Mouse (Mus musculus) liver, embryonic 15.5 days (tissue): ENCODE measurements around the gene Hacd4. TPM values are rescaled to one million over a fixed set of nuclear protein-coding genes. Genes with fewer than 3 reads are reported as not detected.

Experiments
- ATAC-seq: fragments of 200-750 bp; cut with Nextera tagmentation; 2 replicates; pipeline ENCODE4 v1.8.0; 2017; ENCODE audit warnings: moderate number of reproducible peaks, mild to moderate bottlenecking, moderate library complexity; ENCODE audit not compliant: insufficient read depth
- H3K27ac ChIP-seq: fragments of 300-500 bp; sonication (generic); replicated peaks from 2 replicates; pipeline ENCODE4 v1.5.1; 2015; ENCODE audit warnings: mild to moderate bottlenecking, inconsistent platforms
- H3K27me3 ChIP-seq: fragments of 300-500 bp; sonication (generic); 2 replicates; pipeline ENCODE4 v1.6.1; 2015; ENCODE audit warnings: mild to moderate bottlenecking, inconsistent platforms
- H3K36me3 ChIP-seq: fragments of 300-500 bp; sonication (generic); replicated peaks from 2 replicates; pipeline ENCODE4 v1.6.1; 2015; ENCODE audit warnings: moderate library complexity, mild to moderate bottlenecking, inconsistent platforms
- H3K4me1 ChIP-seq: fragments of 300-500 bp; sonication (generic); replicated peaks from 2 replicates; pipeline ENCODE4 v1.6.1; 2015; ENCODE audit warnings: inconsistent platforms
- H3K4me2 ChIP-seq: fragments of 300-500 bp; sonication (generic); 2 replicates; pipeline ENCODE4 v1.6.1; 2015; ENCODE audit warnings: moderate library complexity, mild to moderate bottlenecking, inconsistent platforms
- H3K4me3 ChIP-seq: fragments of 300-500 bp; sonication (generic); replicated peaks from 2 replicates; pipeline ENCODE4 v1.5.1; 2015; ENCODE audit warnings: mild to moderate bottlenecking, inconsistent platforms
- H3K9ac ChIP-seq: fragments of 300-500 bp; sonication (generic); 2 replicates; pipeline ENCODE4 v1.6.1; 2015; ENCODE audit warnings: moderate library complexity, mild to moderate bottlenecking, inconsistent platforms
- H3K9me3 ChIP-seq: fragments of 300-500 bp; sonication (generic); replicated peaks from 2 replicates; pipeline ENCODE4 v1.6.1; 2016; ENCODE audit warnings: inconsistent platforms
- WGBS: fragments of 180-500 bp; shearing (Covaris S2); methylation state at CpG from one replicate; pipeline ENCODE4 v1.1.7; 2015; ENCODE audit warnings: mixed read lengths; ENCODE audit not compliant: insufficient replicate concordance; 5-methylcytosine and 5-hydroxymethylcytosine counted together
- polyA plus RNA-seq: library from polyadenylated mRNA; unstranded; fragments of >200 nt; fragmentation: Nextera tagmentation; extraction: Ambion mirVana; gene quantifications from 2 replicates; pipeline ENCODE4 v1.2.1, GENCODE M21; 2015

Gene Hacd4
- polyA plus RNA-seq, 1 experiment from 2014 or later, result 6.3 TPM

DNA sequence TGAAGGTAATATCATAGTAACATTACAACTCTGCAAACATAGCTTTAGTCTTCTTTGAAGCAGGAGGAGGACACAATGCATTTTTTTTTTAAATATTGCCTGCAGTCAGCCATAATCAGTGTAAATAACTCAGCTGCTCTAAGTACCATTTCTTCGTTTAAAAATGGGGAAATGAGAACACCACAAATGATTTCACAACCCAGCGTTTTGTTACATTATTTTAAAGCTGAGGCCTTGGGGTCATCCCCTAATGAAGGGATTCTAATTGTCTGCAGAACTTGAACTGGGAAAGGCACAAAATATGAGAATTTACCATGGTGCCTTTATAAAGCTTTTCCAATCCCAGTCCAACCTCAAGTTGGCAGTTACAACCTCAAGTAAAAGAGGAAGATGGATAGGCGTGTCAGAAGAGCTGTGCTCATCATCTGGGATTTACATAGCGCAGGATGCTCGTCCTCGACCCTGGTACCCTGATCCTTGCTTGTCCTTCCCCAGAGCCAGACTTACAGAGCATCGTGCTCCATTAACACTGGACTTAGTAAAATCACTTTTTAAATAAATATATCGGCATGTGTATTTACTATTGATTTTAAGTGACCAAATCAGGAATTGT is 6.2 kb downstream of the Hacd4 start:
- Histone ChIP-seq H3K4me2 (no peak overlapping the region), H3K36me3 (no peaks in the 10 kb centered on the region), H3K27me3 (no peaks in the 10 kb centered on the region), H3K4me1 (no peaks in the 10 kb centered on the region), H3K27ac (no peak overlapping the region), H3K9ac (no peak overlapping the region), H3K4me3 (no peak overlapping the region), H3K9me3 (no peaks in the 10 kb centered on the region)
- 51% methylated on average over 8 of the region's 8 CpGs for WGBS
- ATAC-seq, result no peak

DNA sequence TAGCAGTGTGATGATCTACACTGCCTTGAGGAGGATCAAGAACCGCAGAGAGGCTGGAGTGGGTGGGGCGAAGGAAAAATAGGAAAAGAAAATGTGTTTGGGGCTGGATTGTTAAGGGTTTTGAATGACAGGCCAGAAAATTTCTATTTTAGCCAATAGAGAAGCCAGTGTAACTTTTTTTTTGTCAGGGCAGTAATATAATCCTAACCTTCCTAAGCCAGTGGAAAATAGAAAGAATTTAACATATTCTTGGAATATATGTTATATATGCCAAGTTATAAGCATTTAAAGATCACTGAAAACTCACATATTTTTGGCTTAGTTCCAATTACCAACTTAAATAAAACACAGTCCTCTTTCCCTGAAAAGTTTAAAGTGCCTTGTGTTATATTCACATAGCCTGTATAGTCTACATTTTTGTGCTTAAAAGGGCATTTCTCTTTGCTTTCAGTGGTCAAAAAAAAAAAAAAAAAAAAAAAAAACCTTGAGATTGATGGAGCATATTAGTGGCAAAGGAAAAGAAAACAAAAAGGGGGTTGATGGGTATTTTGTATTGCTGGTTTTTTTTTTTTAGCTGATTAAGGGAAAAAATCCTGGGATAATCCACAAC is 11.0 kb downstream of the Hacd4 start:
- Histone ChIP-seq H3K27me3 (no peaks in the 10 kb centered on the region), H3K36me3 (no peaks in the 10 kb centered on the region), H3K4me2 (no peak overlapping the region), H3K9me3 (no peaks in the 10 kb centered on the region), H3K27ac (no peak overlapping the region), H3K9ac (no peak overlapping the region), H3K4me1 (no peaks in the 10 kb centered on the region), H3K4me3 (no peak overlapping the region)
- no peak for ATAC-seq
- 79% methylated on average over 2 of the region's 2 CpGs for WGBS

DNA sequence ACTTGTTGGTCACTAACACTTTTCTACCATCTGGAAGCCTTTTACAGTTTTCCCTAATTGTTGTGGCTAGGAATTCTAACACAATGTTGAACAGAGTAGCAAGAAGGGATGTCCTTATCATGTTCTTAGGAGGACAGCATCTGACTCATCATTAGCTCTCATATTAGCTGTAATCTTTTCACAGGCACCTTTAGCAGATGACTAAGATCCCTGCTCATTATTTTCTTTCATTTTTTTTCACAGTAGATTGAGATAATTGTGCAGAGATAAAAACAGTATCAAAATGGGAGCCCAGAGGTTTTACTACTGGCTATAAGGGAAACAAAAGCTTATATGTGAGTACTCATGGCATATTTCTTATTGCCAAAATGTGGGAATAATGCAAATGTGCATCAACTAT is 14.2 kb downstream of the Hacd4 start:
- ATAC-seq, result no peak
- no peak overlapping the region for H3K27ac ChIP-seq
- no peaks in the 10 kb centered on the region for H3K27me3 ChIP-seq
- H3K9me3 ChIP-seq, result no peaks in the 10 kb centered on the region
- no peaks in the 10 kb centered on the region for H3K36me3 ChIP-seq
- H3K4me3 ChIP-seq, result no peak overlapping the region
- no peak overlapping the region for H3K9ac ChIP-seq
- no peak overlapping the region for H3K4me2 ChIP-seq
- no peaks in the 10 kb centered on the region for H3K4me1 ChIP-seq

DNA sequence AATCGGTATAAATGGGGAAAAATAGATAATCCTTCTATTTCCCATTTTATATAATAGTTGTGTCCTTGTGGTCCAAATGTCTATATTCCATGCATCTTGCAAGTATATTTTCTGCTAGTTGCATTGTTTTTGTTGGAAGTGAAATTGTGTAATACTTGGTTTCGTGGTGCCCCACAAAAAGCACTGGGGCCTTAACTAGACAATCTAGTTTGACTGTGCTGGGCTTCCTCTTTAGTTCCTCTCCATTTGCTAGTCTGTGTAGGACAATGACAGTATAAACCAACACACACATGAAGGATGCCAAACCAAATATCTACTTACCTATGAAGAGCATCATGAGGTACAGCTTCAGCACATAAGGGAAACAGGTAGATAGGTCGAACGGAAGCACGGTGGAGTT is 19.4 kb downstream of the Hacd4 start:
- no peaks in the 10 kb centered on the region for H3K4me1 ChIP-seq

DNA sequence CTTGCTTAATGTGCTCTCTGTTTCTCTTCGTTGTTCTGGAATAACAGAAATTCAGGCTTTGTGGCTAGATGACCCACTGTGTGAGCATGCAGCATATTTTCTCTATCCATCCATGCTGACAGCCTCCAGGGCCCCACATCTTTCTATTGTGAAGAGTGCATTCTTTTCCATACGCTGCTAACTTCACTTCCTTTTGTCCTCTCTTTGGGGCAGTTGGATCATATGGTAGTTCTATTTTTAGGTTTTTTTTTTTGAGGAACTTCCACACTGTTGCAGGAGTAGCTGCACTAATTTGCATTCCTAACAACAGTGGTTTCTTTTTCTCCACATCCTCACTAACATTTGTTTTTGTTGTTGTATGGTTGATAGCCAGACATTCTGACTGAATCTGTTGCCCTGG is 23.7 kb downstream of the Hacd4 start:
- ATAC-seq, result no peak

More for the DNA sequence above, 19.4 kb downstream of the Hacd4 start:
- Histone ChIP-seq H3K27ac (no peak overlapping the region), H3K36me3 (no peaks in the 10 kb centered on the region), H3K9me3 (no peaks in the 10 kb centered on the region), H3K4me2 (no peak overlapping the region), H3K9ac (no peak overlapping the region), H3K4me3 (no peak overlapping the region), H3K27me3 (no peaks in the 10 kb centered on the region)
- 77% methylated on average over 5 of the region's 5 CpGs for WGBS
- no peak for ATAC-seq

DNA sequence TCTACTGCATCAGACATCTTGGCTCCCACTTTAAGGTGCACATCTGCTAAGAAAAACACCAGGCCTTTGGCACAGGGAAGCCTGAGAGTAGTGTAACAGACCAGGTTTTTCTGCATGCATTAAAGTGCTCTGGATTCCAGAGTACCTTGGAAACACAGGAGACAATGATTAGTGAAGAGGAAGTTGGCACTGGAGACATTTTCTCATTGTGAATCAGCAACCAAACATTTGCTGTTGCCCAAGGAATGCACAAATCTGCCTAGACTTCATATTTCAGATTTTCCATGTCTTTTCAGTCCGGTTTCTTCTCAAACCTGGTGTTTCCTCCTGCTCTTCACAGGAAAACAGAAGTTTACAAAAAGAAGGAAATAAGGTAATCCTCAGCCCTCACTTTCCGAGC is 26.4 kb downstream of the Hacd4 start:
- Histone ChIP-seq H3K36me3 (peaks cover 3% of the 10 kb centered on the region; the same call in 1 of the 2 replicates), H3K4me1 (no peaks in the 10 kb centered on the region), H3K9ac (no peak overlapping the region), H3K4me2 (no peak overlapping the region), H3K27me3 (no peaks in the 10 kb centered on the region), H3K27ac (no peak overlapping the region), H3K4me3 (no peak overlapping the region), H3K9me3 (no peaks in the 10 kb centered on the region)
- 51% methylated on average over 2 of the region's 2 CpGs for WGBS
- no peak for ATAC-seq

More for the DNA sequence above, 23.7 kb downstream of the Hacd4 start:
- 31% methylated on average over 2 of the region's 2 CpGs for whole genome bisulfite sequencing
- Histone ChIP-seq H3K9ac (no peak overlapping the region), H3K4me1 (no peaks in the 10 kb centered on the region), H3K9me3 (no peaks in the 10 kb centered on the region), H3K4me3 (no peak overlapping the region), H3K27me3 (no peaks in the 10 kb centered on the region), H3K27ac (no peak overlapping the region), H3K36me3 (peaks cover 3% of the 10 kb centered on the region; the same call in 1 of the 2 replicates), H3K4me2 (no peak overlapping the region)

DNA sequence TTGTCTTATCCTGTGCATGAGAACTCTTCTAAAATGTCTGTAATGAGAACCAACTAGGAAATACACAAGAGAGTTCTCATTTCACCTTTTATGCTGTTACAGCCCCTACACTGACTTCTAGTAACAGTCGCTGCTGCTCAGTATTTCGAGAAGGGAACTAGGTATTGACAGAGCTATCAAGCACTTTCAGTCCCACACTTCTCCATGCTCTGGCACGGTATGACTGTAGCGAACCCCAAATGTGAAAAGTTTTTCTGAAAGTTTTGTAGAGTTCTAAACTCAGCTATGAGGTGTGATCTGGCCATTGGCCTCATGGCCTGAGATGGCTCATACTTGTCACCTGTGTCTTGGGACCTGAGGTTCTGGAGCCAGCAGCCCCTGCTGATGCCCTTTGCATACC is 29.4 kb downstream of the Hacd4 start:
- Histone ChIP-seq H3K9ac (no peak overlapping the region), H3K4me1 (peaks cover 4% of the 10 kb centered on the region), H3K36me3 (peaks cover 3% of the 10 kb centered on the region; the same call in 1 of the 2 replicates), H3K27me3 (no peaks in the 10 kb centered on the region), H3K4me3 (no peak overlapping the region), H3K9me3 (no peaks in the 10 kb centered on the region), H3K27ac (no peak overlapping the region), H3K4me2 (no peak overlapping the region)
- no peak for ATAC-seq
- 79% methylated on average over 4 of the region's 4 CpGs for WGBS

DNA sequence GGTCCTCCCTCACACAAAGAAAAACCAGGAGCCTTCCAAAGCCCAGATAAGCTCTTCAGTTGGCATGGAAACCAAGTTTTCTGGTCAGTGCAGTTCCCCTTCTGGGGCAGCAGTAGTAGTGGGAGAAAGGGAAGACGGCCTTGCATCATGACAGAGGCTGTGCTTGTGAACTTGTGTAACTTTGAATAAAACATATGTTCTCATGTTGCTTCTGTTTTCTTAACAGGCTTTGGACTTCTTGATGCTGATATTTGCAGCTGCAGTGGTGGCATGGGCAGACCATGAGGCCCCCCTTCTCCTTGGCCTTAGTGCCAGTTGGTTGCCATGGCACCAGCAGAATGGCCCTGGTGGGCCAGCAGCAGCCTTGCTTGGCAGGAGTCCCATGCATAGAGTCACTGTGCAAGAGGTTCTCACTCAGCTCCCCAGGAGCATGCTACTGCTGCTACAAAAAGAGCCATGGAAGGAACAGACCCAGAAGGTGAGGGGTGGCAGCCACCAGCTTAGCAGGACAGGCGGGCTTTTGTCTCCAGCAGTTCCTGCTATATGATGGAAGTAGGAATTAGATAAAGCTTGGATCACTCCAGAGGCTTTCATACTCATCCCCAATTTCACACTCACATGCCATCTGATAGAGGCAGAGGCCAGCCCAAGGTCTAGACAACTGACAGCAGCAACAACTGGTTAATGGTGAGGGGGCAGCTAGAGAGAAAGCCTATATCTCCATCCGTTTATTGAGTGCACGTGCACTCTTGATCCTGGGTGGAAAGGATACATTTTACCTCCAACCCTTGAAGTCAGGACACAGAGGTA is 31.6 kb downstream of the Hacd4 start:
- H3K27ac ChIP-seq, result 0 out of 2 replicates have a peak overlapping the region, but pooled peaks have one; percentile 5
- no peak for ATAC-seq
- H3K4me1 ChIP-seq, result peaks cover 4% of the 10 kb centered on the region
- no peaks in the 10 kb centered on the region for H3K9me3 ChIP-seq
- no peak overlapping the region for H3K9ac ChIP-seq
- H3K4me2 ChIP-seq, result no peak overlapping the region
- 0 out of 2 replicates have a peak, but pooled peaks cover under 1% of the 10 kb centered on the region for H3K36me3 ChIP-seq
- no peak overlapping the region for H3K4me3 ChIP-seq
- WGBS, result 63% methylated on average over 4 of the region's 4 CpGs
- no peaks in the 10 kb centered on the region for H3K27me3 ChIP-seq

DNA sequence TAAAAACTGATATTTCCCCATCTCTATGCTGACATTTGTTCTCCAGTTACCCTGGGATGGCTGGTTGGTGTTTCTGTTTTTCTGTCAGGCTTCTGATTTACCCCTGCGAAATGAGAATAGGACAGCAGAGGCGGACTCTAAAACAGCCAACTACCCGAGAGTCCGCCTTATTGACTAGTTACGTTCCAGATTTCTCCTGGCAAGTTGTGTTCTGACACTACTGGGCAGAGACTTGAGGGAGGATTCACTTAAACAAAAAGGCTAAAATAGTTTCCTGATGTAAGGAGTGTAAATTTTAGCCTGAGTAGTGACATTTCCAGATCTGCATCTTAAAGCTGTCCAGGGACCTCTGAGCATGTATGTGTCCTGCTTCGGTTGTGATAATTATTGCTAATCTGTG is 35.8 kb downstream of the Hacd4 start:
- 84% methylated on average over 6 of the region's 6 CpGs for WGBS
- Histone ChIP-seq H3K36me3 (no peaks in the 10 kb centered on the region), H3K9me3 (no peaks in the 10 kb centered on the region), H3K27me3 (no peaks in the 10 kb centered on the region), H3K4me2 (no peak overlapping the region), H3K27ac (no peak overlapping the region), H3K4me3 (no peak overlapping the region), H3K4me1 (peaks cover 4% of the 10 kb centered on the region), H3K9ac (no peak overlapping the region)
- no peak for ATAC-seq

DNA sequence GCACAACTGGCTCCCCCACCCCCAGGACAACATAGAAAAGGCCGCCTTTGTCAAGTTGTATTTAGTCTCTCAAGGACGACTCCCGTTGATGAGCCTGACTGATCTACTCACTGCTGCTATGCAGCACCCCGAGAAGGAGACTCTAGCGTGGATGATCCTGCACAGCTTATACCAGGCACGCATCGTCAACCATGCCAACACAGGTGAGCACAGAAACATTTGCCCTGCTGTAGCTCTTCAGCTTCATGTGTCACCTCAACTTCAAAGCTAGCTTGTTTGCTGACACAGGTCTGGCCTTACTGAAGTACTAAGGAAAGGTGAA is 37.8 kb downstream of the Hacd4 start:
- Histone ChIP-seq H3K4me2 (no peak overlapping the region), H3K27me3 (no peaks in the 10 kb centered on the region), H3K9me3 (no peaks in the 10 kb centered on the region), H3K4me3 (no peak overlapping the region), H3K36me3 (no peaks in the 10 kb centered on the region), H3K4me1 (no peaks in the 10 kb centered on the region), H3K9ac (no peak overlapping the region), H3K27ac (no peak overlapping the region)
- WGBS, result 77% methylated on average over 7 of the region's 7 CpGs
- no peak for ATAC-seq

DNA sequence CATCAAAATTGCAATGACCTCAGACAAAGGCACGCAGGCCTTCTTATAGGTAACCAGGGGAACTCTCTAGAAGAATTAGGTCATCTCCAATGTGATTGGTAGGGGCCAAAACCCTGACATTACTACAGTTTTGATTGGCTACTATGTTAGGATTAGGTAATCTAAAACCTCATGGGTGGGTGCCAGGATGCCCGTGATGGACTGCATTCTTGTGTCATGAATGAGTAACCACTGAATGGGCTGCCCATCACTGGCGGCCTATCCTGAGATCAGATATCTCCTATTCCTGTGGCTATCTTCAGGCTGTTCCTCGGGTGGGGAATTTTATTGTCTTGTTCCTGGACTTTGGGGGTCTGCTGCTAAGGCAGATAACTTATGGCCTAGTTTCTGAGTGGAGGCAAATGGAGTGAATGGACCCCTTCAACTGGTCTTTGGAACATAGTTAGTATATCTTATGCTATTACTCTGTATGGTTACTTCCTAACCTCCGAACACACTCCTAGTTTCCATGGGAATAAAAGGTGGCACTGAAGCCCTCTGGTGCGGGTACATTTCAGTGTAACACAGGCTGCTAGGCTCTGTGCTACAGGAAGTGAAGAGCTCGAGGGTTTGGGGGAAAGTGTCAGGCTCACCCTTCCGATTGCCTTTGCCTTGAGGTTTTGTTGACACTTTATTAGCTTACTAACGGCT is 38.3 kb downstream of the Hacd4 start:
- Histone ChIP-seq H3K27me3 (no peaks in the 10 kb centered on the region), H3K9me3 (no peaks in the 10 kb centered on the region), H3K4me1 (no peaks in the 10 kb centered on the region), H3K4me3 (no peak overlapping the region), H3K9ac (no peak overlapping the region), H3K27ac (no peak overlapping the region), H3K36me3 (no peaks in the 10 kb centered on the region), H3K4me2 (no peak overlapping the region)
- ATAC-seq, result no peak
- WGBS, result 67% methylated on average over 9 of the region's 9 CpGs
